Mouse (Mus musculus) CH12.LX (cell line): ENCODE results near the gene Mbd4. TPM values are rescaled to one million over a fixed set of nuclear protein-coding genes. Genes with fewer than 3 reads are reported as not detected.

Experiments used
- DNase-seq: peaks from one replicate; pipeline ENCODE4 v3.0.0-alpha.2; 2013; ENCODE audit errors: extremely low read depth
- H3K27ac ChIP-seq: 2 replicates; pipeline ENCODE4 v1.5.1; 2012; ENCODE audit warnings: low read depth, mild to moderate bottlenecking, control low read depth, moderate library complexity; ENCODE audit not compliant: insufficient read depth
- H3K27me3 ChIP-seq: replicated peaks from 2 replicates; pipeline ENCODE3; 2012; ENCODE audit warnings: inconsistent platforms
- H3K36me3 ChIP-seq, 2 experiments: replicated peaks in 1 of 2; 2 replicates each; pipeline versions ENCODE3 to v1.6.1; 2012; ENCODE audit warnings: inconsistent platforms in 1 of 2, low read length in 1 of 2, mild to moderate bottlenecking in 1 of 2, mixed read lengths in 1 of 2, moderate library complexity in 1 of 2; ENCODE audit not compliant: control insufficient read depth in 1 of 2, insufficient read depth in 1 of 2
- H3K4me1 ChIP-seq, 2 experiments: 2 replicates each; pipeline ENCODE4 v1.6.1; 2012; ENCODE audit warnings: inconsistent platforms in 1 of 2, moderate library complexity in 1 of 2; ENCODE audit not compliant: insufficient read depth in 2 of 2, control insufficient read depth in 1 of 2
- H3K4me2 ChIP-seq: 2 replicates; pipeline ENCODE4 v1.6.1; 2012; ENCODE audit warnings: low read depth, mild to moderate bottlenecking, control low read depth; ENCODE audit not compliant: poor library complexity, insufficient read depth, severe bottlenecking
- H3K4me3 ChIP-seq, 3 experiments: fragments of 150-350 bp in 1 of 3; sonication (generic) in 1 of 3; replicated peaks in 1 of 3; 2 replicates each; pipeline versions ENCODE3 to v1.5.1; 2011 to 2012; ENCODE audit warnings: low read depth in 2 of 3, low read length in 2 of 3, mild to moderate bottlenecking in 2 of 3, moderate library complexity in 2 of 3, control low read depth in 1 of 3, improper control_type of control experiment in 1 of 3, inconsistent platforms in 1 of 3, mixed read lengths in 1 of 3; ENCODE audit not compliant: poor library complexity in 1 of 3
- H3K79me2 ChIP-seq: replicated peaks from 2 replicates; pipeline ENCODE4 v1.6.1; 2012; ENCODE audit warnings: mild to moderate bottlenecking, moderate library complexity; ENCODE audit not compliant: control insufficient read depth, poor library complexity, insufficient read depth, severe bottlenecking; ENCODE audit errors: extremely low read depth
- H3K9ac ChIP-seq: 2 replicates; pipeline ENCODE4 v1.6.1; 2012; ENCODE audit warnings: low read depth, mild to moderate bottlenecking, control low read depth, moderate library complexity; ENCODE audit not compliant: insufficient read depth
- H3K9me3 ChIP-seq: replicated peaks from 2 replicates; pipeline ENCODE3; 2012; ENCODE audit warnings: low read length, inconsistent platforms, mixed read lengths
- CHD1 ChIP-seq: IDR thresholded peaks from 2 replicates; pipeline ENCODE4 v1.6.1; 2012; ENCODE audit warnings: low read depth, low read length, improper control_type of control experiment, inconsistent platforms
- CTCF ChIP-seq, 2 experiments: IDR thresholded peaks in 1 of 2; conservative IDR thresholded peaks in 1 of 2; 2 replicates each; pipeline ENCODE4 v1.5.1; 2011 to 2012; ENCODE audit warnings: low read depth in 2 of 2, low read length in 2 of 2, improper control_type of control experiment in 1 of 2, inconsistent platforms in 1 of 2, mild to moderate bottlenecking in 1 of 2, moderate library complexity in 1 of 2
- EP300 ChIP-seq: IDR thresholded peaks from 2 replicates; pipeline ENCODE4 v1.6.1; 2011; ENCODE audit warnings: low read length, improper control_type of control experiment
- ETS1 ChIP-seq: conservative IDR thresholded peaks from 2 replicates; pipeline ENCODE4 v1.6.1; 2012; ENCODE audit warnings: low read depth, mild to moderate bottlenecking, inconsistent platforms, low read length, improper control_type of control experiment, moderate library complexity
- GABPA ChIP-seq: IDR thresholded peaks from 2 replicates; pipeline ENCODE4 v1.6.1; 2012; ENCODE audit warnings: low read depth, low read length, improper control_type of control experiment, inconsistent platforms; ENCODE audit not compliant: insufficient replicate concordance
- HCFC1 ChIP-seq: IDR thresholded peaks from 2 replicates; pipeline ENCODE4 v1.6.1; 2012; ENCODE audit warnings: low read depth, mild to moderate bottlenecking, inconsistent platforms, low read length, improper control_type of control experiment
- IRF4 ChIP-seq: IDR thresholded peaks from 2 replicates; pipeline ENCODE4 v1.6.1; 2014; ENCODE audit warnings: low read depth, mild to moderate bottlenecking, inconsistent platforms, low read length, improper control_type of control experiment
- JUN ChIP-seq: IDR thresholded peaks from 2 replicates; pipeline ENCODE4 v1.6.1; 2011; ENCODE audit warnings: low read depth, mild to moderate bottlenecking, low read length, improper control_type of control experiment, moderate library complexity; ENCODE audit not compliant: insufficient read depth
- JUND ChIP-seq: conservative IDR thresholded peaks from 2 replicates; pipeline ENCODE4 v1.6.1; 2011; ENCODE audit warnings: low read depth, low read length, improper control_type of control experiment
- MAX ChIP-seq: IDR thresholded peaks from 2 replicates; pipeline ENCODE4 v1.6.1; 2011; ENCODE audit warnings: low read length, improper control_type of control experiment
- MEF2A ChIP-seq: IDR thresholded peaks from 2 replicates; pipeline ENCODE4 v1.6.1; 2014; ENCODE audit warnings: low read depth, mild to moderate bottlenecking, inconsistent platforms, low read length, improper control_type of control experiment, borderline replicate concordance
- NELFE ChIP-seq: IDR thresholded peaks from 2 replicates; pipeline ENCODE4 v1.6.1; 2011; ENCODE audit warnings: low read depth, low read length, improper control_type of control experiment
- NRF1 ChIP-seq: IDR thresholded peaks from 2 replicates; pipeline ENCODE4 v1.6.1; 2014; ENCODE audit warnings: low read depth, mild to moderate bottlenecking, inconsistent platforms, low read length, improper control_type of control experiment, moderate library complexity
- PAX5 ChIP-seq: IDR thresholded peaks from 2 replicates; pipeline ENCODE4 v1.6.1; 2012; ENCODE audit warnings: low read length, inconsistent platforms, mixed read lengths
- POLR2A ChIP-seq: IDR thresholded peaks from 2 replicates; pipeline ENCODE4 v1.6.1; 2011; ENCODE audit warnings: low read depth, mild to moderate bottlenecking, improper control_type of control experiment, low read length
- POLR2AphosphoS2 ChIP-seq: IDR thresholded peaks from 2 replicates; pipeline ENCODE4 v1.6.1; 2011; ENCODE audit warnings: low read depth, low read length, improper control_type of control experiment
- RCOR1 ChIP-seq: conservative IDR thresholded peaks from 2 replicates; pipeline ENCODE4 v1.6.1; 2012; ENCODE audit warnings: low read depth, mild to moderate bottlenecking, inconsistent platforms, low read length, improper control_type of control experiment
- SIN3A ChIP-seq: IDR thresholded peaks from 2 replicates; pipeline ENCODE4 v1.6.1; 2012; ENCODE audit warnings: low read length, improper control_type of control experiment, inconsistent platforms
- SMC3 ChIP-seq: IDR thresholded peaks from 2 replicates; pipeline ENCODE4 v1.6.1; 2011; ENCODE audit warnings: low read depth, low read length, improper control_type of control experiment
- TBP ChIP-seq: conservative IDR thresholded peaks from 2 replicates; pipeline ENCODE4 v1.6.1; 2011; ENCODE audit warnings: low read depth, low read length, improper control_type of control experiment
- TCF12 ChIP-seq: IDR thresholded peaks from 2 replicates; pipeline ENCODE4 v1.6.1; 2014; ENCODE audit warnings: low read depth, mild to moderate bottlenecking, inconsistent platforms, low read length, improper control_type of control experiment
- UBTF ChIP-seq: IDR thresholded peaks from 2 replicates; pipeline ENCODE4 v1.6.1; 2012; ENCODE audit warnings: low read depth, mild to moderate bottlenecking, inconsistent platforms, low read length, improper control_type of control experiment, moderate library complexity
- USF1 ChIP-seq: IDR thresholded peaks from 2 replicates; pipeline ENCODE4 v1.6.1; 2014; ENCODE audit warnings: low read depth, mild to moderate bottlenecking, inconsistent platforms, low read length, improper control_type of control experiment
- ZC3H11A ChIP-seq: IDR thresholded peaks from 2 replicates; pipeline ENCODE4 v1.6.1; 2012; ENCODE audit warnings: low read depth, mild to moderate bottlenecking, inconsistent platforms, low read length, improper control_type of control experiment
- ZKSCAN1 ChIP-seq: IDR thresholded peaks from 2 replicates; pipeline ENCODE4 v1.6.1; 2012; ENCODE audit warnings: low read depth, inconsistent platforms, low read length, improper control_type of control experiment, borderline replicate concordance
- ZMIZ1 ChIP-seq: IDR thresholded peaks from 2 replicates; pipeline ENCODE4 v1.6.1; 2012; ENCODE audit warnings: low read depth, mild to moderate bottlenecking, inconsistent platforms, low read length, improper control_type of control experiment
- ZNF384 ChIP-seq: IDR thresholded peaks from 2 replicates; pipeline ENCODE4 v1.6.1; 2012; ENCODE audit warnings: low read depth, low read length, improper control_type of control experiment, inconsistent platforms
- dilution Hi-C: fragments of 300-500 bp; cut with MboI; formaldehyde crosslinking; loops from 2 replicates; pipeline ENCODE4 v1.14.3; 2020; ENCODE audit warnings: low sequenced_read_pairs; ENCODE audit not compliant: extremely low pct_unique_long_range_greater_than_20kb, extremely low pct_ligation_motif_present
- in situ Hi-C: fragments of 300-500 bp; cut with MboI; formaldehyde crosslinking; loops from 3 replicates; pipeline ENCODE4 v1.14.3; 2019; ENCODE audit warnings: low sequenced_read_pairs, low pct_ligation_motif_present, low pct_unique_long_range_greater_than_20kb, mixed read lengths
- polyA plus RNA-seq: library from polyadenylated mRNA; unstranded; fragments of >175 nt; gene quantifications from 2 replicates; pipeline ENCODE4 v1.2.1, GENCODE M21; 2012; ENCODE audit warnings: low read depth; ENCODE audit not compliant: insufficient read length
- total RNA-seq, 2 experiments: library from RNA; depleted of rRNA; stranded (reverse); fragments of 300-350 nt in 1 of 2; fragments of >200 nt in 1 of 2; gene quantifications; 2 replicates each; pipeline ENCODE4 v1.2.3; 2012 to 2014

The Mbd4 gene
- total and polyA plus RNA-seq, 3 experiments = 7.3 to 12.2 (median 8.6) TPM

DNA sequence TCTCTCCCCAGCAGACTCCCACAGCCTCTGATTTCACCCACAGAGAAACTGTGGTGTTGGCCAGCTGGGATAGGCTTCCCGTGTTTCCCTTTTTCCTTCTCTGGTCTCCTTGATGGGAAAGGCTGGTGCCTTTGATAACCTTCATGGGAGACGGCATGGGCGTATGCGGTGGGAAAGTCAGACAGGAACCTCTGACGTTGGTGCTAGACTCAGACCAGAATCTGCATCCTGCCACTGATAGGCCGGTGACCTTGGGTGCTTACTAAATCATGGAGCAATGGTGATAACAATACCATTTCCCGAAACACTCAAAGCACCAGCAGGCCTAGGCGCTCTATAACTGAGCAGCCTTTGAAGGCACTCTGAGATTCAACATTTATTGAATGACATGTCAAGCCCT, 27.6 kb upstream of the Mbd4 start:
- Histone ChIP-seq H3K4me1 (peaks cover under 1 to 9% of the 10 kb centered on the region in 2 experiments; a peak in 2 of 4 replicates), H3K79me2 (no peaks in the 10 kb centered on the region)
- TF ChIP-seq ZNF384 = no peak
- TF ChIP-seq ZC3H11A = no peak
- no peak for TF ChIP-seq UBTF
- TF ChIP-seq SMC3 = no peak
- no peak for TF ChIP-seq NELFE
- TF ChIP-seq SIN3A = no peak
- TF ChIP-seq EP300 = no peak
- TF ChIP-seq RCOR1 = no peak
- TF ChIP-seq CHD1 = no peak
- TF ChIP-seq USF1 = no peak
- TF ChIP-seq MEF2A = no peak
- no peak for TF ChIP-seq JUN
- no peak for TF ChIP-seq HCFC1
- TF ChIP-seq GABPA = no peak
- no peak for TF ChIP-seq ETS1
- TF ChIP-seq, all 38 proteins: peak for 0
- H3K9me3 ChIP-seq = no peaks in the 10 kb centered on the region
- no peak overlapping the region for H3K4me3 ChIP-seq
- H3K36me3 ChIP-seq = peaks cover 5 to 47% of the 10 kb centered on the region in 2 experiments
- in situ Hi-C loops (no loop called here), dilution Hi-C loops (no loop called here)
- H3K4me2 ChIP-seq = no peak overlapping the region
- no peak for DNase-seq
- H3K9ac ChIP-seq = no peak overlapping the region
- H3K27ac ChIP-seq = no peak overlapping the region
- H3K27me3 ChIP-seq = no peaks in the 10 kb centered on the region

DNA sequence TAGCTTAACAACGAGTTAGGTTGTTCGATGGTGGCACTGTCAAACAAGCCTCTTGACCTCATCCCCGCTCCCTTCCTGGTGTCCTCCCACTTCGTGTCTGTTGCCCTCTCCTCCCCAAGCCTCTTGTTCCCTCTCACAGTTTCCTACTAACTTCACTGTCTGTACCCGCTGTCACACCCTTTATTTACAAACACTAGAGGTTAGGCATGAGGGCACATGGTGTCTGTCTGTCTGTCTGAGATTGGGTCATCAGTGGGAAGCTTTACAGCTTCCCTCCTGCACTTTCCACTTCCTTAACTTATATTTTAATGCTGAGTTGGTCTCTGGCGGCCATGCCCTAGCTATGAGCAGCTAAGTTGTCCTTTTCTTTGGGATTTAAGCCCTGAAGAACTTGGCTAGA, 26.6 kb upstream of the Mbd4 start:
- Histone ChIP-seq H3K27ac (no peak overlapping the region), H3K9ac (no peak overlapping the region), H3K4me1 (peaks cover 0 to 6% of the 10 kb centered on the region in 2 experiments; a peak in 1 of 4 replicates), H3K9me3 (no peaks in the 10 kb centered on the region), H3K4me2 (no peak overlapping the region), H3K4me3 (no peak overlapping the region), H3K79me2 (no peaks in the 10 kb centered on the region), H3K27me3 (no peaks in the 10 kb centered on the region), H3K36me3 (peaks cover 4 to 50% of the 10 kb centered on the region in 2 experiments)
- TF ChIP-seq JUND (no peak), PAX5 (no peak), MAX (no peak), ZKSCAN1 (no peak), ZMIZ1 (no peak), NRF1 (no peak), SIN3A (no peak), POLR2A (no peak), TCF12 (no peak), EP300 (no peak), SMC3 (no peak), USF1 (no peak), TBP (no peak), RCOR1 (no peak), POLR2AphosphoS2 (no peak), HCFC1 (no peak), ZC3H11A (no peak), IRF4 (no peak), CTCF (conservative IDR thresholded peaks at IDR 0.05 in 1 of 2, IDR thresholded peaks at IDR 0.05 in 1 of 2; ENCODE audit: low read depth in 2 of 2, low read length in 2 of 2) (no peak)
- dilution Hi-C loops = no loop called here
- in situ Hi-C loops = no loop called here
- DNase-seq = no peak
